Mouse (Mus musculus) MEL (cell line): ENCODE results near the gene Atf7ip. TPM values are rescaled to one million over a fixed set of nuclear protein-coding genes. Genes with fewer than 3 reads are reported as not detected.

Source experiments
- DNase-seq: peaks from one replicate; pipeline ENCODE4 v3.0.0; 2011; ENCODE audit warnings: low read depth, low spot score
- H3K27ac ChIP-seq: 2 replicates; pipeline ENCODE4 v1.5.1; 2012; ENCODE audit warnings: low read depth, mild to moderate bottlenecking, control low read depth, low read length, moderate library complexity; ENCODE audit not compliant: control insufficient read depth
- H3K27me3 ChIP-seq, 2 experiments: fragments of 150-350 bp in 1 of 2; sonication (generic) in 1 of 2; 2 replicates each; pipeline ENCODE4 v1.6.1; 2012; ENCODE audit warnings: low read length in 2 of 2, mild to moderate bottlenecking in 2 of 2, improper control_type of control experiment in 1 of 2, moderate library complexity in 1 of 2; ENCODE audit not compliant: insufficient read depth in 2 of 2, control insufficient read depth in 1 of 2
- H3K36me3 ChIP-seq, 2 experiments: 2 replicates each; pipeline ENCODE4 v1.6.1; 2012 to 2014; ENCODE audit warnings: low read length in 2 of 2, improper control_type of control experiment in 1 of 2, inconsistent platforms in 1 of 2, mild to moderate bottlenecking in 1 of 2; ENCODE audit not compliant: insufficient read depth in 2 of 2, control insufficient read depth in 1 of 2
- H3K4me1 ChIP-seq, 2 experiments: fragments of 150-350 bp in 1 of 2; sonication (generic) in 1 of 2; 2 replicates each; pipeline ENCODE4 v1.6.1; 2012; ENCODE audit warnings: low read length in 2 of 2, improper control_type of control experiment in 1 of 2, mild to moderate bottlenecking in 1 of 2; ENCODE audit not compliant: insufficient read depth in 2 of 2, control insufficient read depth in 1 of 2
- H3K4me3 ChIP-seq, 2 experiments: fragments of 150-350 bp in 1 of 2; sonication (generic) in 1 of 2; 2 replicates each; pipeline ENCODE4 v1.5.1; 2012; ENCODE audit warnings: low read depth in 2 of 2, low read length in 2 of 2, mild to moderate bottlenecking in 2 of 2, moderate library complexity in 2 of 2, control low read depth in 1 of 2, improper control_type of control experiment in 1 of 2; ENCODE audit not compliant: control insufficient read depth in 1 of 2, insufficient read depth in 1 of 2
- H3K79me2 ChIP-seq: 2 replicates; pipeline ENCODE4 v1.6.1; 2012; ENCODE audit warnings: mild to moderate bottlenecking, low read length, moderate library complexity; ENCODE audit not compliant: control insufficient read depth, poor library complexity, insufficient read depth
- H3K9ac ChIP-seq: 2 replicates; pipeline ENCODE4 v1.6.1; 2012; ENCODE audit warnings: low read depth, mild to moderate bottlenecking, control low read depth, low read length, moderate library complexity; ENCODE audit not compliant: control insufficient read depth, poor library complexity, severe bottlenecking
- H3K9me3 ChIP-seq: fragments of 150-350 bp; sonication (generic); replicated peaks from 2 replicates; pipeline ENCODE4 v1.6.1; 2012; ENCODE audit warnings: mild to moderate bottlenecking, low read length, improper control_type of control experiment, moderate library complexity; ENCODE audit not compliant: insufficient read depth
- CHD2 ChIP-seq: IDR thresholded peaks from 2 replicates; pipeline ENCODE4 v1.6.1; 2011; ENCODE audit warnings: low read length, improper control_type of control experiment
- E2F4 ChIP-seq: IDR thresholded peaks from 2 replicates; pipeline ENCODE4 v1.6.1; 2011; ENCODE audit warnings: low read depth, low read length, improper control_type of control experiment, borderline replicate concordance
- ELF1 ChIP-seq: IDR thresholded peaks from 2 replicates; pipeline ENCODE4 v1.6.1; 2014; ENCODE audit warnings: low read depth, mild to moderate bottlenecking, inconsistent platforms, low read length, improper control_type of control experiment, moderate library complexity
- ETS1 ChIP-seq: IDR thresholded peaks from 2 replicates; pipeline ENCODE4 v1.6.1; 2012; ENCODE audit warnings: low read depth, mild to moderate bottlenecking, inconsistent platforms, low read length, improper control_type of control experiment, moderate library complexity
- GATA1 ChIP-seq: IDR thresholded peaks from 2 replicates; pipeline ENCODE4 v1.6.1; 2011; ENCODE audit warnings: low read depth, low read length, improper control_type of control experiment
- KAT2A ChIP-seq: conservative IDR thresholded peaks from 2 replicates; pipeline ENCODE4 v1.6.1; 2012; ENCODE audit warnings: low read depth, low read length, improper control_type of control experiment, inconsistent platforms
- MAFK ChIP-seq: IDR thresholded peaks from 2 replicates; pipeline ENCODE4 v1.6.1; 2011; ENCODE audit warnings: low read depth, mild to moderate bottlenecking, low read length, improper control_type of control experiment, borderline replicate concordance
- MAX ChIP-seq: IDR thresholded peaks from 2 replicates; pipeline ENCODE4 v1.6.1; 2011; ENCODE audit warnings: low read length, improper control_type of control experiment
- MYB ChIP-seq: IDR thresholded peaks from 2 replicates; pipeline ENCODE4 v1.6.1; 2011; ENCODE audit warnings: mild to moderate bottlenecking, low read depth, low read length, improper control_type of control experiment
- NELFE ChIP-seq: IDR thresholded peaks from 2 replicates; pipeline ENCODE4 v1.6.1; 2011; ENCODE audit warnings: low read depth, low read length, improper control_type of control experiment
- NRF1 ChIP-seq: IDR thresholded peaks from 2 replicates; pipeline ENCODE4 v1.6.1; 2014; ENCODE audit warnings: low read depth, mild to moderate bottlenecking, inconsistent platforms, low read length, improper control_type of control experiment, moderate library complexity; ENCODE audit not compliant: poor library complexity, insufficient read depth, severe bottlenecking
- ZMIZ1 ChIP-seq: IDR thresholded peaks from 2 replicates; pipeline ENCODE4 v1.6.1; 2012; ENCODE audit warnings: low read depth, mild to moderate bottlenecking, inconsistent platforms, low read length, improper control_type of control experiment, moderate library complexity
- polyA plus RNA-seq, 2 experiments: library from polyadenylated mRNA; stranded (reverse) in 1 of 2; unstranded in 1 of 2; fragments of >175 nt in 1 of 2; fragments of >200 nt in 1 of 2; gene quantifications; 2 replicates each; pipeline versions ENCODE4 v1.2.1 to v1.2.4; 2012; ENCODE audit warnings: low replicate concordance in 2 of 2, low read depth in 1 of 2; ENCODE audit not compliant: insufficient read length in 2 of 2, insufficient read depth in 1 of 2, missing spikeins in 1 of 2
- total RNA-seq: library from RNA; depleted of rRNA; stranded (reverse); fragments of 300-350 nt; gene quantifications from 2 replicates; pipeline ENCODE4 v1.2.3, GENCODE M21; 2012

Gene Atf7ip
- total and polyA plus RNA-seq, 3 experiments = 7.3 to 56.1 (median 24.6) TPM

DNA sequence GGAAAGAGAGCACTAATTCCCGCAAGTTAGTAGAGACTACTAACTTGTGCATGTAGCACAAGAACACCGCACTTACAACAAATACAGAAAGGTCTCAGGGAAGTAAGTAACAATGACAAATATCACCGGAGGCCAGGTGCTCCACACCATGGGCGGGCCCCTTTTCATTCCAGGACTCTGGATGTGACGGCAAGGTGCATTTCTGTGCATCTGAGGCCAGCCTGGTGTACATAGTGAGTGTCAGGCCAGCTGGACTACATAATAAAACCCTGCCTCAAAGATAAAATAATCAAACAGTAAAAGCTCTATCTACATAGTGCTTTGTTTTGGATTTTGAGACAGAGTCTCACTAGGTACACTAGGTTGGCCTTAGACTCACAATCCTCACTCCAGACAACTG, 123.7 kb downstream of the Atf7ip start:
- no peaks in the 10 kb centered on the region for H3K4me1 ChIP-seq
- no peak overlapping the region for H3K9ac ChIP-seq
- no peak overlapping the region for H3K4me3 ChIP-seq
- no peaks in the 10 kb centered on the region for H3K9me3 ChIP-seq
- H3K79me2 ChIP-seq = no peaks in the 10 kb centered on the region
- DNase-seq = no peak
- no peaks in the 10 kb centered on the region; a peak in 1 of 4 replicates for H3K27me3 ChIP-seq
- H3K36me3 ChIP-seq = no peaks in the 10 kb centered on the region
- no peak overlapping the region for H3K27ac ChIP-seq
- TF ChIP-seq GATA1 (no peak), ZMIZ1 (no peak)

DNA sequence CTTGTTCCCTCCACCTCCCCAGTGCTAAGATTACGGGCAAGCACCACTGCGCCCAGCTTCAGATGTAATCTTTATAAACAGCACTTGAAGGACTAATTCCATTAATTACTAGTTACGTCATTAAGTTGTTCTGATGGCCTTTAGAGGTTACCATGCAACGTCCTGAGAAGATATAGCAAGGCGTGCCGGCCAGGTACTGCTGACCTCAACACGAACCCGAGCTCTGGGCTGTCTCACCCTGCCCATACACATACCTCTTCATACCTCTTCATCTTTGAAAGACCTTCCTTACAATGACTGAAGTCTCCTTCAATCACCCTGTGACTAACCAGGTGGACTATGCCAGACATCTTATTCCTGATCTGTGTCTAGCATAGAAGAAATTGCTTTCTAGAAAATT, 125.6 kb downstream of the Atf7ip start:
- no peaks in the 10 kb centered on the region for H3K4me1 ChIP-seq
- H3K79me2 ChIP-seq = no peaks in the 10 kb centered on the region
- H3K27me3 ChIP-seq = no peaks in the 10 kb centered on the region; a peak in 1 of 4 replicates
- no peak overlapping the region for H3K4me3 ChIP-seq
- no peak for DNase-seq
- TF ChIP-seq ELF1 = no peak
- no peak for TF ChIP-seq MYB
- no peak for TF ChIP-seq MAX
- H3K9ac ChIP-seq = no peak overlapping the region
- H3K9me3 ChIP-seq = no peaks in the 10 kb centered on the region
- H3K27ac ChIP-seq = no peak overlapping the region
- H3K36me3 ChIP-seq = no peaks in the 10 kb centered on the region

DNA sequence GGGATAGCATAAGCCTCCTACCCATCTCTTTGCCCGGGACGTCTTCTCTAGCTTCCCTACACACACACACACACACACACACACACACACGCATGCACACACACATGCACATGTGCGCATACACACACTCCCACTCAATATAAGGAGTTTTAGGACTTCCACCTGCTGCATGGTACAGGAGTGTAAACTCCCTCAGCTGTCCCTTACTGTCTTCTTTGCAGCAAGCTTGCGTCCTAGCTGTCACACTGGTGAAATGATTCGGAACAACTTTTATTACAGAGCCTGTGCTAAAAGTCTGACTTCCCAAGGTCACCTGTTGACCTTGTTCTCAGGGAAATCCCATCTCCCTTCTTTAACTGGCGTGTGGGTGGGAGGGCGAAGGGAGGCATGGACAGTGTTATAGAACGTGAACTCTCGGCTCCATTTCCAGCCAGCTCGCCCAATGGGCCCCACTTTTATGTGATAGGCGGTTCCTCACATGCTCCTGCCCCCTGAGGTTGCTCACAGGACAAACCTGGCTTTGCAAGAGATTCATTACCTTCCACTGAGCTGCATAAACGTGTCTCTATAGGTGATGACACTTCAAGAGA, 126.1 kb downstream of the Atf7ip start:
- Histone ChIP-seq H3K79me2 (no peaks in the 10 kb centered on the region), H3K9ac (no peak overlapping the region), H3K4me1 (no peaks in the 10 kb centered on the region), H3K36me3 (no peaks in the 10 kb centered on the region), H3K4me3 (no peak overlapping the region), H3K27me3 (no peaks in the 10 kb centered on the region; a peak in 1 of 4 replicates), H3K27ac (no peak overlapping the region), H3K9me3 (no peaks in the 10 kb centered on the region)
- TF ChIP-seq KAT2A (no peak), E2F4 (no peak), MAFK (no peak), ETS1 (no peak), CHD2 (no peak), NRF1 (no peak), ELF1 (no peak), NELFE (no peak)
- no peak for DNase-seq
